Mouse (Mus musculus) Patski (cell line): ENCODE data around the gene Kif5c. TPM values are rescaled to one million over a fixed set of nuclear protein-coding genes. Genes with fewer than 3 reads are reported as not detected.
A peak's percentile ranks its signal among the peaks of the same experiment; 100 is the strongest.

ENCODE experiments used
- ATAC-seq: fragments of 100-300 bp; one replicate; pipeline ENCODE4 v1.8.0; 2021
- CTCF ChIA-PET: fragments of 350-600 bp; sonication (Branson Sonifier 250); formaldehyde crosslinking; loops from one replicate; lab custom pipeline; 2022; ENCODE audit warnings: inconsistent platforms; lab: Charles Lee
- POLR2A ChIA-PET: fragments of 350-600 bp; sonication (Branson Sonifier 250); formaldehyde crosslinking; loops from one replicate; lab custom pipeline; 2022; ENCODE audit warnings: antibody characterized with exemption, inconsistent platforms; lab: Charles Lee
- DNase-seq: peaks from one replicate; pipeline ENCODE4 v3.0.0-alpha.2; 2011; ENCODE audit warnings: low read depth, low spot score
- H3K27me3 ChIP-seq: fragments of 371-371 bp; one replicate; pipeline ENCODE4 v1.5.1; 2021
- CTCF ChIP-seq: fragments of 100-300 bp; IDR thresholded peaks from one replicate; pipeline ENCODE4 v1.5.1; 2021
- in situ Hi-C: fragments of 300-500 bp; cut with MboI; formaldehyde crosslinking; loops from 3 replicates; pipeline ENCODE4 v1.11.1; 2018; ENCODE audit warnings: low pct_unique_long_range_greater_than_20kb, mixed read lengths
- polyA plus RNA-seq: library from polyadenylated mRNA; unstranded; gene quantifications from one replicate; pipeline ENCODE4 v1.2.3, GENCODE M21; 2021

Gene Kif5c
- polyA plus RNA-seq, 1 experiment from 2014 or later: 10.6 TPM

GRCm38 (mm10) chr2:49583311-49583710, 35.8 kb upstream of the Kif5c start:
- no peak for TF ChIP-seq CTCF
- in situ Hi-C loops: no loop called here
- POLR2A ChIA-PET: no interaction called here

GRCm38 (mm10) chr2:49590450-49590849, 28.6 kb upstream of the Kif5c start:
- no peak for DNase-seq

More at GRCm38 (mm10) chr2:49583311-49583710, 35.8 kb upstream of the Kif5c start:
- CTCF ChIA-PET: interaction anchor here (1.2 to 1.8 kb wide), 2 partner anchors 9 to 16 kb away, joined by 3 to 4 read pairs; no protein-coding TSS in a partner anchor
- H3K27me3 ChIP-seq: no peaks in the 10 kb centered on the region
- ATAC-seq: no peak
- DNase-seq: no peak

GRCm38 (mm10) chr2:49592926-49593325, 26.2 kb upstream of the Kif5c start:
- ATAC-seq: no peak
- POLR2A ChIA-PET: no interaction called here
- TF ChIP-seq CTCF: no peak
- no peaks in the 10 kb centered on the region for H3K27me3 ChIP-seq
- DNase-seq: no peak
- CTCF ChIA-PET: interaction anchor here (1.2 kb wide), 1 partner anchor 39 kb away, joined by 3 read pairs; no protein-coding TSS in a partner anchor
- in situ Hi-C loops: no loop called here

More at GRCm38 (mm10) chr2:49590450-49590849, 28.6 kb upstream of the Kif5c start:
- CTCF ChIA-PET: interaction anchor here (1.2 kb wide), 1 partner anchor 23 kb away, joined by 3 read pairs; no protein-coding TSS in a partner anchor
- H3K27me3 ChIP-seq: no peaks in the 10 kb centered on the region
- POLR2A ChIA-PET: no interaction called here
- in situ Hi-C loops: no loop called here
- no peak for ATAC-seq
- TF ChIP-seq CTCF: no peak

GRCm38 (mm10) chr2:49594886-49595285, 24.2 kb upstream of the Kif5c start:
- no peak for ATAC-seq
- POLR2A ChIA-PET: interaction anchor here (0.6 to 1.0 kb wide), 2 partner anchors 14 to 42 kb away, joined by 3 to 4 read pairs; no protein-coding TSS in a partner anchor
- CTCF ChIA-PET: interaction anchor here (1.1 kb wide), 1 partner anchor 9 kb away, joined by 3 read pairs; no protein-coding TSS in a partner anchor
- no peak for TF ChIP-seq CTCF
- in situ Hi-C loops: no loop called here
- no peak for DNase-seq
- H3K27me3 ChIP-seq: no peaks in the 10 kb centered on the region

- ATAC-seq: no peak
- in situ Hi-C loops: no loop called here
- POLR2A ChIA-PET: no interaction called here
- H3K27me3 ChIP-seq: no peaks in the 10 kb centered on the region
- TF ChIP-seq CTCF: no peak
- no peak for DNase-seq
- CTCF ChIA-PET: no interaction called here
Observed at GRCm38 (mm10) chr2:49596318-49596717, 22.8 kb upstream of the Kif5c start.

GRCm38 (mm10) chr2:49600021-49600681, 18.9 kb upstream of the Kif5c start:
- in situ Hi-C loops: no loop called here
- no peak for TF ChIP-seq CTCF
- H3K27me3 ChIP-seq: no peaks in the 10 kb centered on the region
- ChIA-PET POLR2A (no interaction called here), CTCF (interaction anchor here (0.7 to 1.6 kb wide), 4 partner anchors 12 to 106 kb away, joined by 3 to 4 read pairs (median 3); no protein-coding TSS in a partner anchor)
- DNase-seq (no peak), ATAC-seq (peak; percentile 45)

- in situ Hi-C loops: no loop called here
- TF ChIP-seq CTCF: no peak
- no peak for ATAC-seq
- ChIA-PET CTCF (interaction anchor here (1.2 kb wide), 1 partner anchor 111 kb away, joined by 3 read pairs; no protein-coding TSS in a partner anchor), POLR2A (no interaction called here)
- no peak for DNase-seq
- no peaks in the 10 kb centered on the region for H3K27me3 ChIP-seq
Observed at GRCm38 (mm10) chr2:49602791-49603349, 16.2 kb upstream of the Kif5c start.

- ATAC-seq: peak; percentile 89
- no peaks in the 10 kb centered on the region for H3K27me3 ChIP-seq
- in situ Hi-C loops: no loop called here
- TF ChIP-seq CTCF: no peak
- DNase-seq: peak; percentile 81
- ChIA-PET CTCF (no interaction called here), POLR2A (no interaction called here)
Observed at GRCm38 (mm10) chr2:49609611-49610010, 9.5 kb upstream of the Kif5c start.

GRCm38 (mm10) chr2:49616765-49617164, 2.3 kb upstream of the Kif5c start:
- H3K27me3 ChIP-seq: no peaks in the 10 kb centered on the region
- in situ Hi-C loops: no loop called here
- TF ChIP-seq CTCF: no peak
- no peak for ATAC-seq
- ChIA-PET CTCF (no interaction called here), POLR2A (no interaction called here)
- no peak for DNase-seq

GRCm38 (mm10) chr2:49619719-49620522, 823 bp downstream of the Kif5c start:
- in situ Hi-C loops: loop anchor here (5.0 kb wide), 1 partner anchor 168 kb away; the partner anchor contains the start of gene Epc2
- CTCF ChIA-PET: no interaction called here
- ATAC-seq: peak; percentile 37

More at GRCm38 (mm10) chr2:49619719-49620522, 823 bp downstream of the Kif5c start:
- no peaks in the 10 kb centered on the region for H3K27me3 ChIP-seq
- no peak for DNase-seq
- no peak for TF ChIP-seq CTCF
- POLR2A ChIA-PET: no interaction called here
